Mouse (Mus musculus) limb, embryonic 15.5 days (tissue): Measurements from ENCODE around the gene Rccd1. TPM values are rescaled to one million over a fixed set of nuclear protein-coding genes. Genes with fewer than 3 reads are reported as not detected.

Experiments used
- ATAC-seq: fragments of 200-750 bp; cut with Nextera tagmentation; 2 replicates; pipeline ENCODE4 v1.8.0; 2017; ENCODE audit warnings: low read depth, moderate TSS enrichment; ENCODE audit not compliant: insufficient number of reproducible peaks, low FRiP score, low TSS enrichment
- H3K27ac ChIP-seq: fragments of 300-500 bp; sonication (generic); 2 replicates; pipeline ENCODE4 v1.5.1; 2015; ENCODE audit warnings: moderate library complexity, mild to moderate bottlenecking, inconsistent platforms
- H3K27me3 ChIP-seq: fragments of 300-500 bp; sonication (generic); 2 replicates; pipeline ENCODE4 v1.6.1; 2015; ENCODE audit warnings: inconsistent platforms
- H3K36me3 ChIP-seq: fragments of 300-500 bp; sonication (generic); 2 replicates; pipeline ENCODE4 v1.6.1; 2015; ENCODE audit warnings: inconsistent platforms
- H3K4me1 ChIP-seq: fragments of 300-500 bp; sonication (generic); 2 replicates; pipeline ENCODE4 v1.6.1; 2015; ENCODE audit warnings: inconsistent platforms
- H3K4me2 ChIP-seq: fragments of 300-500 bp; sonication (generic); 2 replicates; pipeline ENCODE4 v1.6.1; 2015; ENCODE audit warnings: mild to moderate bottlenecking, inconsistent platforms
- H3K4me3 ChIP-seq: fragments of 300-500 bp; sonication (generic); 2 replicates; pipeline ENCODE4 v1.5.1; 2015; ENCODE audit warnings: mild to moderate bottlenecking, inconsistent platforms
- H3K9ac ChIP-seq: fragments of 300-500 bp; sonication (generic); 2 replicates; pipeline ENCODE4 v1.6.1; 2015; ENCODE audit warnings: inconsistent platforms
- H3K9me3 ChIP-seq: fragments of 300-500 bp; sonication (generic); 2 replicates; pipeline ENCODE4 v1.6.1; 2016; ENCODE audit warnings: inconsistent platforms
- WGBS: fragments of 180-500 bp; shearing (Covaris S2); methylation state at CpG from one replicate; pipeline ENCODE4 v1.1.7; 2015; 5-methylcytosine and 5-hydroxymethylcytosine counted together
- polyA plus RNA-seq: library from polyadenylated mRNA; unstranded; fragments of >200 nt; fragmentation: Nextera tagmentation; extraction: Ambion mirVana; gene quantifications from 2 replicates; pipeline ENCODE4 v1.2.1, GENCODE M21; 2015

The Rccd1 gene
- polyA plus RNA-seq, 1 experiment from 2014 or later: 8.0 TPM

GRCm38 (mm10) chr7:80297041-80297440 is 27.2 kb downstream of the Rccd1 start:
- Histone ChIP-seq H3K36me3 (peaks cover 23% of the 10 kb centered on the region), H3K9me3 (no peaks in the 10 kb centered on the region), H3K27me3 (no peaks in the 10 kb centered on the region), H3K27ac (no peak overlapping the region), H3K4me2 (no peak overlapping the region), H3K4me3 (no peak overlapping the region), H3K4me1 (peaks cover 11% of the 10 kb centered on the region; the same call in 1 of the 2 replicates), H3K9ac (no peak overlapping the region)
- 81% methylated on average over 3 of the region's 3 CpGs for WGBS
- ATAC-seq: no peak

GRCm38 (mm10) chr7:80296462-80296861 is 27.8 kb downstream of the Rccd1 start:
- no peaks in the 10 kb centered on the region for H3K27me3 ChIP-seq
- 0 out of 2 replicates have a peak overlapping the region, but pooled peaks have one; percentile 74 for H3K4me3 ChIP-seq
- no peak overlapping the region for H3K9ac ChIP-seq
- peaks cover 11% of the 10 kb centered on the region; the same call in 1 of the 2 replicates for H3K4me1 ChIP-seq
- peaks cover 17% of the 10 kb centered on the region for H3K36me3 ChIP-seq
- H3K27ac ChIP-seq: no peak overlapping the region
- WGBS: 90% methylated on average over 6 of the region's 6 CpGs
- no peak for ATAC-seq
- H3K4me2 ChIP-seq: no peak overlapping the region
- no peaks in the 10 kb centered on the region for H3K9me3 ChIP-seq

- H3K9ac ChIP-seq: peak overlapping the region; percentile 39
- peak overlapping the region; percentile 82 for H3K27ac ChIP-seq
- H3K4me1 ChIP-seq: peaks cover 11% of the 10 kb centered on the region; the same call in 1 of the 2 replicates
- H3K9me3 ChIP-seq: no peaks in the 10 kb centered on the region
- no peaks in the 10 kb centered on the region for H3K27me3 ChIP-seq
- H3K4me3 ChIP-seq: peak overlapping the region; percentile 74
- 8% methylated on average over 37 of the region's 37 CpGs for WGBS
- ATAC-seq: peak; percentile 28; the same call in 1 of the 2 replicates
- peaks cover 11% of the 10 kb centered on the region for H3K36me3 ChIP-seq
- H3K4me2 ChIP-seq: peak overlapping the region; percentile 75
Observed at GRCm38 (mm10) chr7:80294764-80295648, 29.2 kb downstream of the Rccd1 start.

- peak within 1 kb of the TSS; percentile 39 for H3K9ac ChIP-seq
- ATAC-seq: peak; percentile 98
- H3K4me3 ChIP-seq: peak within 1 kb of the TSS; percentile 74
- H3K4me2 ChIP-seq: peak within 1 kb of the TSS; percentile 75
- WGBS: under 1% methylated on average over 52 of the region's 52 CpGs
- no peaks in the 10 kb centered on the region for H3K9me3 ChIP-seq
- H3K27me3 ChIP-seq: no peaks in the 10 kb centered on the region
- H3K27ac ChIP-seq: peak within 1 kb of the TSS; percentile 83
- H3K36me3 ChIP-seq: peaks cover 10% of the 10 kb centered on the region
- H3K4me1 ChIP-seq: peaks cover 11% of the 10 kb centered on the region; the same call in 1 of the 2 replicates
Observed at GRCm38 (mm10) chr7:80294062-80294763, 30.0 kb downstream of the Rccd1 start, which contains the start of gene Prc1. Prc1 (plus strand) TSS chr7:80294450.

- H3K27me3 ChIP-seq: no peaks in the 10 kb centered on the region
- WGBS: 80% methylated on average over 10 of the region's 10 CpGs
- peaks cover 67% of the 10 kb centered on the region for H3K36me3 ChIP-seq
- no peak overlapping the region for H3K27ac ChIP-seq
- no peaks in the 10 kb centered on the region for H3K9me3 ChIP-seq
- H3K4me3 ChIP-seq: no peak overlapping the region
- no peak for ATAC-seq
- no peak overlapping the region for H3K4me2 ChIP-seq
- H3K9ac ChIP-seq: no peak overlapping the region
- H3K4me1 ChIP-seq: no peaks in the 10 kb centered on the region
Observed at GRCm38 (mm10) chr7:80287736-80288135, 36.5 kb downstream of the Rccd1 start.

GRCm38 (mm10) chr7:80285725-80286124 is 38.5 kb downstream of the Rccd1 start:
- H3K36me3 ChIP-seq: peaks cover 75% of the 10 kb centered on the region
- H3K27ac ChIP-seq: no peak overlapping the region
- no peaks in the 10 kb centered on the region for H3K9me3 ChIP-seq
- H3K4me1 ChIP-seq: no peaks in the 10 kb centered on the region
- no peak overlapping the region for H3K4me2 ChIP-seq
- ATAC-seq: no peak
- no peaks in the 10 kb centered on the region for H3K27me3 ChIP-seq
- H3K9ac ChIP-seq: no peak overlapping the region
- no peak overlapping the region for H3K4me3 ChIP-seq
- WGBS: 91% methylated on average over 6 of the region's 6 CpGs

GRCm38 (mm10) chr7:80284391-80284790 is 39.9 kb downstream of the Rccd1 start:
- Histone ChIP-seq H3K36me3 (peaks cover 75% of the 10 kb centered on the region), H3K4me3 (no peak overlapping the region), H3K9ac (no peak overlapping the region), H3K4me1 (no peaks in the 10 kb centered on the region), H3K27me3 (no peaks in the 10 kb centered on the region), H3K27ac (no peak overlapping the region), H3K4me2 (no peak overlapping the region), H3K9me3 (no peaks in the 10 kb centered on the region)
- WGBS: 85% methylated on average over 5 of the region's 5 CpGs
- no peak for ATAC-seq

GRCm38 (mm10) chr7:80283226-80283918 is 40.9 kb downstream of the Rccd1 start:
- Histone ChIP-seq H3K36me3 (peaks cover 78% of the 10 kb centered on the region), H3K4me3 (no peak overlapping the region), H3K27me3 (no peaks in the 10 kb centered on the region), H3K9me3 (no peaks in the 10 kb centered on the region), H3K9ac (no peak overlapping the region), H3K4me1 (no peaks in the 10 kb centered on the region), H3K27ac (no peak overlapping the region), H3K4me2 (no peak overlapping the region)
- WGBS: 86% methylated on average over 3 of the region's 3 CpGs
- ATAC-seq: no peak

- WGBS: 86% methylated on average over 3 of the region's 3 CpGs
- ATAC-seq: no peak
- Histone ChIP-seq H3K9me3 (no peaks in the 10 kb centered on the region), H3K4me3 (no peak overlapping the region), H3K9ac (no peak overlapping the region), H3K27me3 (no peaks in the 10 kb centered on the region), H3K4me1 (no peaks in the 10 kb centered on the region), H3K36me3 (peaks cover 78% of the 10 kb centered on the region), H3K4me2 (no peak overlapping the region), H3K27ac (no peak overlapping the region)
Observed at GRCm38 (mm10) chr7:80281646-80282045, 42.6 kb downstream of the Rccd1 start.

GRCm38 (mm10) chr7:80280998-80281397 is 43.3 kb downstream of the Rccd1 start:
- Histone ChIP-seq H3K4me2 (no peak overlapping the region), H3K27ac (no peak overlapping the region), H3K9ac (no peak overlapping the region), H3K36me3 (peaks cover 78% of the 10 kb centered on the region), H3K9me3 (no peaks in the 10 kb centered on the region), H3K4me1 (no peaks in the 10 kb centered on the region), H3K27me3 (no peaks in the 10 kb centered on the region), H3K4me3 (no peak overlapping the region)
- 86% methylated on average over 2 of the region's 2 CpGs for WGBS
- no peak for ATAC-seq

- WGBS: 79% methylated on average over 10 of the region's 10 CpGs
Observed at GRCm38 (mm10) chr7:80280032-80280431, 44.2 kb downstream of the Rccd1 start.

More at GRCm38 (mm10) chr7:80280032-80280431, 44.2 kb downstream of the Rccd1 start:
- no peak for ATAC-seq
- H3K4me2 ChIP-seq: no peak overlapping the region
- H3K4me1 ChIP-seq: no peaks in the 10 kb centered on the region
- H3K27me3 ChIP-seq: no peaks in the 10 kb centered on the region
- H3K9me3 ChIP-seq: no peaks in the 10 kb centered on the region
- H3K27ac ChIP-seq: no peak overlapping the region
- H3K9ac ChIP-seq: no peak overlapping the region
- peaks cover 75% of the 10 kb centered on the region for H3K36me3 ChIP-seq
- H3K4me3 ChIP-seq: no peak overlapping the region
